Mouse (Mus musculus) midbrain, embryonic 15.5 days (tissue): ENCODE measurements around the gene Adamts15. TPM values are rescaled to one million over a fixed set of nuclear protein-coding genes. Genes with fewer than 3 reads are reported as not detected.

Experiments used
- ATAC-seq: fragments of 200-750 bp; cut with Nextera tagmentation; replicated peaks from 2 replicates; pipeline ENCODE4 v1.8.0; 2017; ENCODE audit warnings: moderate TSS enrichment
- H3K27ac ChIP-seq: fragments of 300-500 bp; sonication (generic); 2 replicates; pipeline ENCODE4 v1.5.1; 2015; ENCODE audit warnings: mild to moderate bottlenecking, inconsistent platforms
- H3K27me3 ChIP-seq: fragments of 300-500 bp; sonication (generic); replicated peaks from 2 replicates; pipeline ENCODE4 v1.6.1; 2015; ENCODE audit warnings: inconsistent platforms
- H3K36me3 ChIP-seq: fragments of 300-500 bp; sonication (generic); replicated peaks from 2 replicates; pipeline ENCODE4 v1.6.1; 2015; ENCODE audit warnings: inconsistent platforms
- H3K4me1 ChIP-seq: fragments of 300-500 bp; sonication (generic); 2 replicates; pipeline ENCODE4 v1.6.1; 2015; ENCODE audit warnings: inconsistent platforms
- H3K4me2 ChIP-seq: fragments of 300-500 bp; sonication (generic); 2 replicates; pipeline ENCODE4 v1.6.1; 2015; ENCODE audit warnings: inconsistent platforms, mild to moderate bottlenecking, moderate library complexity
- H3K4me3 ChIP-seq: fragments of 300-500 bp; sonication (generic); 2 replicates; pipeline ENCODE4 v1.5.1; 2015; ENCODE audit warnings: mild to moderate bottlenecking, inconsistent platforms
- H3K9ac ChIP-seq: fragments of 300-500 bp; sonication (generic); 2 replicates; pipeline ENCODE4 v1.6.1; 2015; ENCODE audit warnings: mild to moderate bottlenecking, inconsistent platforms
- H3K9me3 ChIP-seq: fragments of 300-500 bp; sonication (generic); 2 replicates; pipeline ENCODE4 v1.6.1; 2016; ENCODE audit warnings: inconsistent platforms
- WGBS: fragments of 180-500 bp; shearing (Covaris S2); methylation state at CpG from one replicate; pipeline ENCODE4 v1.1.7; 2015; ENCODE audit warnings: mixed read lengths; 5-methylcytosine and 5-hydroxymethylcytosine counted together
- polyA plus RNA-seq: library from polyadenylated mRNA; unstranded; fragments of >200 nt; fragmentation: Nextera tagmentation; extraction: Ambion mirVana; gene quantifications from 2 replicates; pipeline ENCODE4 v1.2.1, GENCODE M21; 2015

The Adamts15 gene
- 6.4 and 7.3 TPM in 2 replicates for polyA plus RNA-seq

- WGBS, result under 1% methylated on average over 47 of the region's 47 CpGs
- Histone ChIP-seq H3K9ac (peak within 1 kb of the TSS; percentile 49), H3K27me3 (peaks cover 22% of the 10 kb centered on the region), H3K27ac (0 out of 2 replicates have a peak within 1 kb of the TSS, but pooled peaks have one; percentile 31), H3K4me1 (peaks cover 27% of the 10 kb centered on the region), H3K4me3 (peak within 1 kb of the TSS; percentile 58), H3K36me3 (no peaks in the 10 kb centered on the region), H3K4me2 (peak within 1 kb of the TSS; percentile 87), H3K9me3 (no peaks in the 10 kb centered on the region)
- peak; percentile 87 for ATAC-seq
These were observed at the start of gene Adamts15 for GRCm38 (mm10) chr9:30922197-30922894. Adamts15 (minus strand) TSS chr9:30922452.

- WGBS, result 64% methylated on average over 4 of the region's 4 CpGs
These were observed 49.7 kb upstream of the Adamts15 start for GRCm38 (mm10) chr9:30971967-30972366.

GRCm38 (mm10) chr9:30970001-30970400 is 47.7 kb upstream of the Adamts15 start:
- no peak for ATAC-seq
- no peak overlapping the region for H3K4me2 ChIP-seq
- no peaks in the 10 kb centered on the region for H3K9me3 ChIP-seq
- H3K4me1 ChIP-seq, result no peaks in the 10 kb centered on the region
- no peaks in the 10 kb centered on the region for H3K27me3 ChIP-seq
- H3K27ac ChIP-seq, result no peak overlapping the region
- no peak overlapping the region for H3K4me3 ChIP-seq
- 56% methylated on average over 3 of the region's 3 CpGs for WGBS
- H3K9ac ChIP-seq, result no peak overlapping the region
- H3K36me3 ChIP-seq, result no peaks in the 10 kb centered on the region

More at GRCm38 (mm10) chr9:30971967-30972366, 49.7 kb upstream of the Adamts15 start:
- no peaks in the 10 kb centered on the region for H3K27me3 ChIP-seq
- H3K4me3 ChIP-seq, result no peak overlapping the region
- no peak overlapping the region for H3K4me2 ChIP-seq
- H3K9me3 ChIP-seq, result no peaks in the 10 kb centered on the region
- no peaks in the 10 kb centered on the region for H3K36me3 ChIP-seq
- H3K4me1 ChIP-seq, result no peaks in the 10 kb centered on the region
- no peak for ATAC-seq
- no peak overlapping the region for H3K27ac ChIP-seq
- H3K9ac ChIP-seq, result no peak overlapping the region

- no peak overlapping the region for H3K27ac ChIP-seq
- no peaks in the 10 kb centered on the region for H3K27me3 ChIP-seq
- no peak overlapping the region for H3K4me3 ChIP-seq
- no peak overlapping the region for H3K9ac ChIP-seq
- H3K4me1 ChIP-seq, result no peaks in the 10 kb centered on the region
- no peak overlapping the region for H3K4me2 ChIP-seq
- H3K9me3 ChIP-seq, result no peaks in the 10 kb centered on the region
- ATAC-seq, result no peak
- WGBS, result 88% methylated on average over 6 of the region's 6 CpGs
- H3K36me3 ChIP-seq, result no peaks in the 10 kb centered on the region
These were observed 45.9 kb upstream of the Adamts15 start for GRCm38 (mm10) chr9:30968130-30968529.

- Histone ChIP-seq H3K36me3 (no peaks in the 10 kb centered on the region), H3K4me1 (no peaks in the 10 kb centered on the region), H3K27ac (no peak overlapping the region), H3K27me3 (no peaks in the 10 kb centered on the region), H3K4me2 (no peak overlapping the region), H3K4me3 (no peak overlapping the region), H3K9me3 (no peaks in the 10 kb centered on the region), H3K9ac (no peak overlapping the region)
- ATAC-seq, result no peak
- 84% methylated on average over 7 of the region's 7 CpGs for WGBS
These were observed 44.6 kb upstream of the Adamts15 start for GRCm38 (mm10) chr9:30966881-30967280.

- Histone ChIP-seq H3K27ac (no peak overlapping the region), H3K4me1 (no peaks in the 10 kb centered on the region), H3K4me3 (no peak overlapping the region), H3K9ac (no peak overlapping the region), H3K4me2 (no peak overlapping the region), H3K9me3 (no peaks in the 10 kb centered on the region), H3K27me3 (no peaks in the 10 kb centered on the region), H3K36me3 (no peaks in the 10 kb centered on the region)
- 74% methylated on average over 10 of the region's 10 CpGs for WGBS
- ATAC-seq, result no peak
These were observed 42.4 kb upstream of the Adamts15 start for GRCm38 (mm10) chr9:30964685-30965084.

GRCm38 (mm10) chr9:30963780-30964179 is 41.5 kb upstream of the Adamts15 start:
- 88% methylated on average over 4 of the region's 4 CpGs for WGBS
- no peak overlapping the region for H3K4me2 ChIP-seq
- no peak overlapping the region for H3K4me3 ChIP-seq
- H3K9ac ChIP-seq, result no peak overlapping the region
- H3K36me3 ChIP-seq, result no peaks in the 10 kb centered on the region
- ATAC-seq, result no peak
- no peaks in the 10 kb centered on the region for H3K9me3 ChIP-seq
- H3K27me3 ChIP-seq, result no peaks in the 10 kb centered on the region
- H3K27ac ChIP-seq, result no peak overlapping the region
- no peaks in the 10 kb centered on the region for H3K4me1 ChIP-seq

- H3K27me3 ChIP-seq, result no peaks in the 10 kb centered on the region
- ATAC-seq, result no peak
- H3K4me3 ChIP-seq, result no peak overlapping the region
- H3K4me1 ChIP-seq, result no peaks in the 10 kb centered on the region
- 92% methylated on average over 9 of the region's 9 CpGs for WGBS
- H3K9me3 ChIP-seq, result no peaks in the 10 kb centered on the region
- H3K36me3 ChIP-seq, result no peaks in the 10 kb centered on the region
- no peak overlapping the region for H3K27ac ChIP-seq
- no peak overlapping the region for H3K4me2 ChIP-seq
- no peak overlapping the region for H3K9ac ChIP-seq
These were observed 33.0 kb upstream of the Adamts15 start for GRCm38 (mm10) chr9:30955246-30955645.

- Histone ChIP-seq H3K36me3 (no peaks in the 10 kb centered on the region), H3K4me1 (no peaks in the 10 kb centered on the region), H3K27ac (no peak overlapping the region), H3K27me3 (no peaks in the 10 kb centered on the region), H3K4me3 (no peak overlapping the region), H3K9ac (no peak overlapping the region), H3K4me2 (no peak overlapping the region), H3K9me3 (no peaks in the 10 kb centered on the region)
- no peak for ATAC-seq
- WGBS, result 57% methylated on average over 8 of the region's 8 CpGs
These were observed 31.0 kb upstream of the Adamts15 start for GRCm38 (mm10) chr9:30953287-30953686.

GRCm38 (mm10) chr9:30951461-30951860 is 29.2 kb upstream of the Adamts15 start:
- Histone ChIP-seq H3K4me1 (no peaks in the 10 kb centered on the region), H3K9me3 (no peaks in the 10 kb centered on the region), H3K9ac (no peak overlapping the region), H3K4me3 (no peak overlapping the region), H3K27me3 (no peaks in the 10 kb centered on the region; the same call in 1 of the 2 replicates), H3K36me3 (no peaks in the 10 kb centered on the region), H3K27ac (no peak overlapping the region), H3K4me2 (no peak overlapping the region)
- ATAC-seq, result no peak
- 90% methylated on average over 5 of the region's 5 CpGs for WGBS

GRCm38 (mm10) chr9:30950592-30950991 is 28.3 kb upstream of the Adamts15 start:
- H3K36me3 ChIP-seq, result no peaks in the 10 kb centered on the region
- 76% methylated on average over 4 of the region's 4 CpGs for WGBS
- ATAC-seq, result no peak

GRCm38 (mm10) chr9:30949971-30950370 is 27.7 kb upstream of the Adamts15 start:
- Histone ChIP-seq H3K36me3 (no peaks in the 10 kb centered on the region), H3K4me2 (no peak overlapping the region), H3K4me1 (no peaks in the 10 kb centered on the region), H3K27me3 (peaks cover 4% of the 10 kb centered on the region; the same call in 1 of the 2 replicates), H3K9me3 (no peaks in the 10 kb centered on the region), H3K9ac (no peak overlapping the region), H3K27ac (no peak overlapping the region), H3K4me3 (no peak overlapping the region)
- 70% methylated on average over 4 of the region's 4 CpGs for WGBS
- no peak for ATAC-seq

More at GRCm38 (mm10) chr9:30950592-30950991, 28.3 kb upstream of the Adamts15 start:
- H3K9ac ChIP-seq, result no peak overlapping the region
- no peak overlapping the region for H3K4me3 ChIP-seq
- H3K27me3 ChIP-seq, result no peaks in the 10 kb centered on the region; the same call in 1 of the 2 replicates
- H3K4me2 ChIP-seq, result no peak overlapping the region
- H3K4me1 ChIP-seq, result no peaks in the 10 kb centered on the region
- H3K9me3 ChIP-seq, result no peaks in the 10 kb centered on the region
- H3K27ac ChIP-seq, result no peak overlapping the region

- Histone ChIP-seq H3K27ac (no peak overlapping the region), H3K4me1 (no peaks in the 10 kb centered on the region), H3K9ac (no peak overlapping the region), H3K4me3 (no peak overlapping the region), H3K27me3 (peaks cover 10% of the 10 kb centered on the region), H3K36me3 (no peaks in the 10 kb centered on the region), H3K9me3 (no peaks in the 10 kb centered on the region), H3K4me2 (no peak overlapping the region)
- WGBS, result 88% methylated on average over 3 of the region's 3 CpGs
- no peak for ATAC-seq
These were observed 27.2 kb upstream of the Adamts15 start for GRCm38 (mm10) chr9:30949422-30949821.
